Mouse (Mus musculus) fibroblast of lung, adult 2 months (primary cell): ENCODE measurements around the gene Hnrnpa3.
"Not testable (repeated sequence)": the region's sequence is repeated elsewhere in the genome, so short reads cannot be mapped to it uniquely, and the experiment has no call there.

Experiments used
- DNase-seq: peaks from one replicate; pipeline ENCODE4 v3.0.0-alpha.2; 2011; ENCODE audit warnings: low read depth

Hnrnpa3 gene

DNA sequence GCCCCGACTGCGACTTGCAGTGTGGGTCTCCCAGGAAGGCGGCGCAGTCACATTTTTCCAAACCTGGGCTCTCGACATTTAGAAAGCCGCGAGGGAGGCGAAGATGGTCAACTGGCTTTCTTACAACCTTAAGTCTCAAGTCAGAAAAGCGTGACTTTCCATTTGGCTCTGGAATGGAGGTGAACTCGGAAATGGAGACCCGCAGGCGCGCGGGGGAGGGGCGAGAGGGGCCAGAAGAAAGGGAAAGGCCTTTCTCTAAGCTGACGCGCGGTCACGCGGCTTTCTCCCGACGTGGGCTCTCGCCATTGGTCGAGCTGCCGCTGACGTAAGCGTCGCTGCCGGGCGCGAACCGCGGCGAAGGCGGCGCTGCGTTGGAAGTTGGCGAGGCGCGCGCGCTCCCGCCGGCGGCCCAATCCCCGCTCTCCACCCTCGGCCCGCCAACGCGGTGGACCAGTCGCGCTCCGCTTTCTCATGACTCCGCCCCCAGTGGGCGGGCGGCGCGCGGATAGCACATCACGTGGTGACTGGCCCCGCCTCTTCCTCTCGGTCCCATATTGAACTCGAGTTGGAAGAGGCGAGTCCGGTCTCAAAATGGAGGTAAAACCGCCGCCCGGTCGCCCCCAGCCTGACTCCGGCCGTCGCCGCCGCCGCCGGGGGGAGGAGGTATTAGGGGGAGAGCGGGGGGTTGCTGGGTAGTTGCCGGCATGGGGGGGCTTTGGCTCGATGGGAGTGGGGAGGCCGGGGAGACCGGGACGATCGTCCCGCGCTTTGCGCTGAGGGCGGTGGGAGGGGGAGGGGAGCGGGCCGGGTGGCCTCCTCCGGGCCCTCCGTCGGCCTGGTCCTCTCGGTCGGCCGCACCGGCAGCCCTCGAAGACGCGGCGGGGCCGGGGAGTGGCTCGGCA, at the start of gene Hnrnpa3:
Gene Hnrnpa3, plus strand, starts transcription at position 535 of the 902 bp plus-strand sequence.
- DNase-seq, result peak; percentile 98

DNA sequence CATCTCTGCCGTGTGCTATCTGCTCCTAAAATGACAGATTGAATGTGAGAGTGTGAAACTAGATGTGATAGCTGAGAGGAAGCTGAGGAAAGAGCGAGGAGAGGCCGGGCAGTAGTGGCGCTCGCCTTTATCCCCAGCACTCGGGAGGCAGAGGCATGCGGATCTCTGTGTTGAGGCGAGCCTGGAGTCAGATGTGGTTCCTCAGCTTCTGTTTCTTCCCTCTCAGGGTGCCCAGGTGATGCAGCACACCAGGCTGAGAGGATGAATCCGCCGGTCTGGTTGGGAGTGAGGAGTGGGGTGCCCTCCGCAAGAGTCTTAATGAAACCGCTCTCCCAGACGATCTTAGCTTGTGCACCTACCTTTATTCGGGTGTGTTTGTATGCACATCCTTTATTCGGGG, 49.1 kb upstream of the Hnrnpa3 start:
- no peak for DNase-seq

GRCm38 (mm10) chr2:75610602-75611001, 48.5 kb upstream of the Hnrnpa3 start:
- not testable (repeated sequence) for DNase-seq

- DNase-seq, result no peak
Measured at GRCm38 (mm10) chr2:75611041-75611805, 47.8 kb upstream of the Hnrnpa3 start.

- DNase-seq, result no peak
Measured at GRCm38 (mm10) chr2:75612006-75612405, 47.1 kb upstream of the Hnrnpa3 start.

DNA sequence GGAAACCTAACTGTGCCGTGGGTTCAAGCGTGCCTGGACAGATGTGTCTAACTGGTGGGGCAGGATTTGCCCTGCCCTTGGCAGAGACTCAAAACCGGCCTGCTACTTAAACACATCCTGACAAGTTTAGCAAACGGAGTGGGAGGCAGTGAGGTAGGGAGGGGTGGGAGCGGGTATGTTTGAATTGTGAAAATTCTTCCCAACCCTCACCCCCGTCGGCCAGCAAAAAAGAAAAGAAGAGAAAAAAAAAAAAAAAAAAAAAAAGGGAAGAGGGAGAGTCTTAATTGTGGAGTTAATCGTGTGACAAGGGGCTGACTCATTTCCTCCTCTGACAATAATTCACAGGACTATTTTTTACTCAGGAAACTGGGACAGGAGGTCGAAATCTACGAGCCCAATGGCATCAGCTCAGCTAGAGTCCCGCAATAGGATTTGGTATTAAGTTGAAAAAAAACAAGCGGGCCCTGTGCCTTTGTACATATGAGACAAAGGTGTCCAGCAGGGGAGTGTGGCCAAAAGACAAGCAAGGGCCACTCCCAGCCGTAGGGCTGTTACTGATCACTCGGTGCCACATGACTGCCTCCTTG, 46.0 kb upstream of the Hnrnpa3 start:
- DNase-seq, result no peak

- no peak for DNase-seq
Measured at GRCm38 (mm10) chr2:75614577-75614976, 44.5 kb upstream of the Hnrnpa3 start.

DNA sequence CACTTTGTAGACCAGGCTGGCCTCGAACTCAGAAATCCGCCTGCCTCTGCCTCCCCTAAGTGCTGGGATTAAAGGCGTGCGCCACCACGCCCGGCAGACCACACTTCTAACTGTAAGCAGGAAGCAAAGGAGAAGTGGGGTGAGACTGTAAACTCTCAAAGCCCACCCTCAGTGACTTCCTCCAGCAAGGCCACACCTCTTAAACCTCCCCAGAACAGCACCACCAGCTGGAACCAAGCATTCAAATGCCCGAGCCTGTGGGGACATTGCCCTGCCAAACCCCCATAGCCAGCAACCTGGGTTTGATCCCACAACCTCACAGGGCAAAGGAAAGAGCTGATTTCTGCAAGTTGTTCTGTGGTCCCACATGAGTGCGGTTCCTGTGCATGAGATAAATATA, 42.1 kb upstream of the Hnrnpa3 start:
- DNase-seq, result no peak

DNA sequence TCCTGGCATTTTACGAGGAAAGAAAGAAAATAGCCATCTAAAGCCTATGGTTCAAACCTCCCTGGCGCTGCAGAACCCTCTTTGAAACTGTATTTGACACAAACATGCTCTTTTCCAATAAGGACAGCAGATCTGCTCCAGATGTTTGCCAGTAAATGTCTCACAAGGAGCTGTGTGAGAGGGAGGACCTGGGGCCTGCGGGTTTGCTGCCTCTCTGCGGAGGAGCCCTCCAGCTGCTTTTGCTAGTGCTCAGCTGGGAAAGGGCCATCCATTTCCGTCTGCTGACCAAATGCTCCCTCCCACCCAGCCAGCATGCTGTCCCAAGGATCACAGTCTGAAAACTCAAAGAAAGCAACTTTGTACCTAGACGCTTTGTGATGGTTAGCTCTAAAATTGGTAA, 40.3 kb upstream of the Hnrnpa3 start:
- no peak for DNase-seq

GRCm38 (mm10) chr2:75621873-75622654, 37.0 kb upstream of the Hnrnpa3 start:
- DNase-seq, result no peak

GRCm38 (mm10) chr2:75625086-75625485, 34.0 kb upstream of the Hnrnpa3 start:
- no peak for DNase-seq

DNA sequence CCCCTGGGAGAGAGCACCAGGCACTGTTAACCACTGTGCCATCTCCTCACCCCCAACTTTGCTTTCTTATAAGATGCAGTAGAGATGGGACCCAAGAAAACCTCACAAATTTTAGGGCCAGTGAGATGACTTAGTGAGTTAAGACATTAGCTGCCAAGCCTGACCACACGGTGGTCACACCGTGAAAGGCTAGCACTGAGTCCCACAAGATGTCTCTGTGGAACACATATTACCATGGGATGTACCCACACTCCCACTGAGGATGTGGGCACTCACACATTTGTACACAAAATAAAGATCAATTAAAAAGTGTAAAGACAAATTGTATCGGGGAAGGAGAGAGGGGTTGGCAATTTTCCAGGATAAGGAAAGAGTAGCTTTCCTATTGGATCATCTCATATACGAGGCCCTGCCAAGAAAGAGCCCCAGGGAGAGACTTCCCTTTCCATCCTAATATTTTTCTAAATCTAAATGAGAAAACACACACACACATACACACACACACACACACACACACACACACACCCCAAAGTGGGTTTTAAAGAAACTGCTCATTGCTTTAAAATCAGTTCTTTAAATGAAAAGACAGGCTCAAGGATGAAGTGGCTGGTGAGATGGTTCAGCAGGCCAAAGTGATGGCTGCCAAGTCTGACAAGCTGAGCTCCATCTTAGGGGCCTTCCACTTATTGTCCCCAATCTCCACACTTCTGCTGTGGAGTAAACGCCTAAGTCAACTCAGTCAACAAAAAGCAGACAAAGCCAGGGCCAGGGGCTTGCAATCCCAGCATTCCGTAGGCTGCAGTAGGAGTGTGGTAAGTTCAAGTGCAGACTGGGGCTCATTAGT, 32.2 kb upstream of the Hnrnpa3 start:
- no peak for DNase-seq

DNA sequence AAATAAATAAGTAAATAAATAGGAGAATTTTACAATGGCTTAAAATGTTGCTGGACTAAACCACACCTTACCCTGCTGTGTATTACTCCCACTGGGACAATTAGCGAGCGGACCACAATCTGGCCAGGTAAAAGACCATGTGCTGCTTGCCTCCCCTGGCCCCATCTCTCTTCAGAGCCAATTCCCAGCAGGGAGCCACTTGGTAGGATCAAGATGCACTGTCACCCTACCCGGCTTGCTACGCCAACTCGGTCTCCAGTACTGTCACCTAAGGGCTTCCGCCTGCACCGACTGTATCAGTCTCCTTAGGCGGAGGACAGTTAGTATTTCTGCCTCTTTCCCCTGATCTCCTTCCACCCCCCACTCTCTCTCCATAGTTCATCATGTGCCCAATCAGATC, 30.6 kb upstream of the Hnrnpa3 start:
- DNase-seq, result no peak

- DNase-seq, result no peak
Measured at GRCm38 (mm10) chr2:75631421-75631820, 27.6 kb upstream of the Hnrnpa3 start.

DNA sequence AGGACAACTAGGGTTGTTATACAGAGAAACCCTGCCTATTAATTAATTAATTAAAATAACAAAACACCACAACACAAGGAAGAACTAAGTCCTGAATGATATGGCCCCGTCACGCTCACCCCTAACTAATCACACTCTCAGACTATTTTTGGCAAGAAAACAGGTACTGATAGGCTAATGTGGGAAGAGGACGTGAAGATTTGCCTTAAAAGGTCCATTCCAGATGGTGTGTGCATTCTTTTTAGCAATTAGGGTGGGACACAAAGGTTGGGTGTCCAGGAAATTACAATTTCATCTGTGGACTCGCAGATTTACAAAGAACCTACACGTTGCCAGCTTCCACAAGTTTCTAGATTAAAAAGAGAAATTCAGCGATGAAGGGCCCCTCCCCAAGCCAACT, 27.0 kb upstream of the Hnrnpa3 start:
- no peak for DNase-seq

DNA sequence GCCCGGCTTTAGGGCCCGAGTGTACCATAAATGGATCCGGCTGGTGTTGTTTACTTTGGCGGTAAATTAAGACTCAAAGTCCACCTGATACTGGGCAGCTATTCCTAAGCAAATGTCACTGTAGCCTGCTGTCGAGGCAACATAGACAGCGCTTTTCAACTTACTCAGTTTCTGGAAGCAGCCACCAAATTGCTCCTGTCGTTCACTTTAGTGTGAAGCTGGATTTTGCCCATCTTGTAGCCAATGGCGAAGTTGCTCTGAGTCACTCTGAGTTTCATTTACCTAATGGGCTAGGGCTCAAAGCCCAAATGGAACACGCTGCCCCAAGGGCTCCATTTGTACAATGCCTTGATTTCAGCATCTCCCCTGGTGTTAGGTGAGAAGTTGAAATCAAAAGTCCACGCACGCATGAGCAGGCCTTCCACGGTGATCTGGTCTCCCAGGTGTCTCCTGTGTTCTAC, 26.3 kb upstream of the Hnrnpa3 start:
- DNase-seq, result no peak

- DNase-seq, result no peak
Measured at GRCm38 (mm10) chr2:75633381-75633780, 25.7 kb upstream of the Hnrnpa3 start.

GRCm38 (mm10) chr2:75633784-75634183, 25.3 kb upstream of the Hnrnpa3 start:
- DNase-seq, result no peak

DNA sequence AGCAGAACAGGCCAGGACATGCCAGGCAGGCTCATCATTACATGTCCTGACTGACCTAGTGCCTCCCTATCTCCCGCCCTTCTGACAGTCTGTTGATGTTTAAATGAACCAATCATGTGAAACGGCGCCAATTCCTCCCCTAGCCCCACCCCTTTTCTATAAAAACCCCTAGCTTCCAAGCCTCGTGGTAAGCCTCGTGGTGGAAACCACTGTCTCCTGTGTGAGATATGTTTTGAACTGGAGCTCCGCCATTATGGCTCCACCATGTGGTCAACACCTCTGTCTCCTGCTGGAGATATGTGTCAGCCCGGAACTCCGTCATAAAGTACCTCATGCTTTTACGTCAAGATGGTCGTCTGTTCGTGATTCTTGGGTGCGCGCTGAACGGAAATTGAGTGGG, 24.6 kb upstream of the Hnrnpa3 start:
- DNase-seq, result not testable (repeated sequence)

DNA sequence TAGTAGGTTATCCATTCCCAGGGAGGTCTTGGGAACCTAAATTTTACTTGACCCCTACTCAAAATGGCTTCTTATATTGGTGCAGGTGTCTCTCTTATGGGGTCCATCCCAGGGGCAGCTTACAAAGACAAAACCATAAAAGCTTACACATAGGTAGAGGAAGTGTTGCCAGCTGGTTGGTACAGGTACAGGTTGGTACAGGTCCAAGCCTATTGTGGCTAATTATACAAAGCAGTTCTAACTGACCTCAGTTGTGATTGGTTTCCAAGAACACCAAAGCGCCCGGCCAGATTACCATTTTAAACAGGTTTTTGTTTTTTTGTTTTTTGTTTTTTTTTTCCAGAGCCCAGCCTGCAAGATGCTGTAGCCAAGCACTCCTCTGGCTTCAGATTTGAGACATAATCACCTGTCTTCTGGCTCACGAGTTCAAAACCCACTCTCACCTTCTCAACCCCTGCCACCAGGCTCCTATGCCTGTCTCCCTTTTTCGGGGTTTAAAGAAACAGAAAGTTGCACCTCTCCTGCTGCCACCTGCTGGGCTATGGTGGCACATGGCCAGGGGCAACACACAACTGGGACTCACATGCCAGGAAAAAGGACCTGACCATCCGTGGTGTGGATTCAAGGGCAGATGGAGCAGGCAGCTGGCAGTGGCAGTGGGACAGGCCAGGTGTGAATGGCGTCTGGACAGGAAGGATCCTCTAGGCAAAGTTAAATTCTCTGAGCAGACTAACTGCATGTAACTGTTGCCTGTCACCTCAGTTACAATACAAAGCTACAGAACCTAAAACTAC, 22.6 kb upstream of the Hnrnpa3 start:
- DNase-seq, result no peak
